Mouse (Mus musculus) ovary, postnatal 10 days (tissue): ENCODE data around the gene Vps13d.

Experiments
- DNase-seq: peaks from one replicate; pipeline ENCODE4 v3.0.0; 2022; ENCODE audit warnings: low spot score

Gene Vps13d

GRCm38 (mm10) chr4:145150345-145151102, 44.3 kb downstream of the Vps13d start:
- no peak for DNase-seq

GRCm38 (mm10) chr4:145147006-145147961, 47.5 kb downstream of the Vps13d start:
- DNase-seq = no peak

GRCm38 (mm10) chr4:145143533-145143932, 51.3 kb downstream of the Vps13d start:
- no peak for DNase-seq

- DNase-seq = no peak
Observed at GRCm38 (mm10) chr4:145136705-145137104, 58.1 kb downstream of the Vps13d start.

- DNase-seq = no peak
Observed at GRCm38 (mm10) chr4:145135473-145135872, 59.3 kb downstream of the Vps13d start.

- no peak for DNase-seq
Observed at GRCm38 (mm10) chr4:145130772-145131171, 64.0 kb downstream of the Vps13d start.

GRCm38 (mm10) chr4:145129956-145130548, 64.8 kb downstream of the Vps13d start:
- no peak for DNase-seq

GRCm38 (mm10) chr4:145125463-145126220, 69.2 kb downstream of the Vps13d start:
- no peak for DNase-seq

- DNase-seq = no peak
Observed at GRCm38 (mm10) chr4:145124419-145124818, 70.4 kb downstream of the Vps13d start.

GRCm38 (mm10) chr4:145111641-145112040, 83.2 kb downstream of the Vps13d start:
- DNase-seq = no peak

- no peak for DNase-seq
Observed at GRCm38 (mm10) chr4:145110736-145111135, 84.1 kb downstream of the Vps13d start.

- DNase-seq = no peak
Observed at GRCm38 (mm10) chr4:145106796-145107195, 88.0 kb downstream of the Vps13d start.

- no peak for DNase-seq
Observed at GRCm38 (mm10) chr4:145105319-145105718, 89.5 kb downstream of the Vps13d start.

- no peak for DNase-seq
Observed at GRCm38 (mm10) chr4:145104917-145105316, 89.9 kb downstream of the Vps13d start.

- DNase-seq = no peak
Observed at GRCm38 (mm10) chr4:145103617-145104016, 91.2 kb downstream of the Vps13d start.

- no peak for DNase-seq
Observed at GRCm38 (mm10) chr4:145101823-145102718, 92.7 kb downstream of the Vps13d start.

- no peak for DNase-seq
Observed at GRCm38 (mm10) chr4:145099853-145100252, 95.0 kb downstream of the Vps13d start.

- no peak for DNase-seq
Observed at GRCm38 (mm10) chr4:145099344-145099743, 95.5 kb downstream of the Vps13d start.

- DNase-seq = no peak
Observed at GRCm38 (mm10) chr4:145097974-145098373, 96.8 kb downstream of the Vps13d start.

GRCm38 (mm10) chr4:145096481-145097039, 98.2 kb downstream of the Vps13d start:
- no peak for DNase-seq
